Mouse (Mus musculus) kidney, postnatal 0 days (tissue): ENCODE results near the gene Trcg1. TPM values are rescaled to one million over a fixed set of nuclear protein-coding genes. Genes with fewer than 3 reads are reported as not detected.

Experiments
- ATAC-seq: fragments of 200-750 bp; cut with Nextera tagmentation; replicated peaks from 2 replicates; pipeline ENCODE4 v1.8.0; 2017; ENCODE audit warnings: low read depth, moderate number of reproducible peaks, moderate TSS enrichment, moderate library complexity; ENCODE audit not compliant: low FRiP score
- DNase-seq: peaks from one replicate; pipeline ENCODE4 v3.0.0-alpha.2; 2016; ENCODE audit warnings: low spot score
- H3K27ac ChIP-seq: fragments of 300-500 bp; sonication (generic); 2 replicates; pipeline ENCODE4 v1.5.1; 2014; ENCODE audit warnings: mild to moderate bottlenecking
- H3K27me3 ChIP-seq: fragments of 300-500 bp; sonication (generic); 2 replicates; pipeline ENCODE4 v1.6.1; 2014; ENCODE audit warnings: low read length, mixed read lengths; ENCODE audit not compliant: insufficient read depth
- H3K36me3 ChIP-seq: fragments of 300-500 bp; sonication (generic); 2 replicates; pipeline ENCODE4 v1.6.1; 2014; ENCODE audit warnings: low read length, mixed read lengths; ENCODE audit not compliant: insufficient read depth
- H3K4me1 ChIP-seq: fragments of 300-500 bp; sonication (generic); replicated peaks from 2 replicates; pipeline ENCODE4 v1.6.1; 2014; ENCODE audit warnings: antibody characterized with exemption, low read length, mixed read lengths; ENCODE audit not compliant: insufficient read depth
- H3K4me2 ChIP-seq: fragments of 300-500 bp; sonication (generic); 2 replicates; pipeline ENCODE4 v1.6.1; 2014; ENCODE audit warnings: mild to moderate bottlenecking, low read length, moderate library complexity, mixed read lengths
- H3K4me3 ChIP-seq: fragments of 300-500 bp; sonication (generic); replicated peaks from 2 replicates; pipeline ENCODE4 v1.5.1; 2014; ENCODE audit warnings: low read depth, low read length
- H3K9ac ChIP-seq: fragments of 300-500 bp; sonication (generic); 2 replicates; pipeline ENCODE4 v1.6.1; 2014; ENCODE audit warnings: low read depth, low read length
- H3K9me3 ChIP-seq: fragments of 300-500 bp; sonication (generic); replicated peaks from 2 replicates; pipeline ENCODE4 v1.6.1; 2016; ENCODE audit warnings: low read length, inconsistent platforms, mixed read lengths
- CTCF ChIP-seq: IDR thresholded peaks from 2 replicates; pipeline ENCODE4 v1.5.1; 2016; ENCODE audit warnings: antibody characterized with exemption, low read depth, mild to moderate bottlenecking, moderate library complexity
- WGBS: fragments of 180-500 bp; shearing (Covaris S2); extraction: QIAGEN DNeasy Blood & Tissue Kit; methylation state at CpG from one replicate; pipeline ENCODE4 v1.1.7; 2014; 5-methylcytosine and 5-hydroxymethylcytosine counted together
- polyA plus RNA-seq: library from polyadenylated mRNA; unstranded; fragments of >200 nt; fragmentation: Nextera tagmentation; extraction: Ambion mirVana; gene quantifications from 2 replicates; pipeline ENCODE4 v1.2.1, GENCODE M21; 2015

Gene Trcg1
- polyA plus RNA-seq, 1 experiment from 2014 or later: 0.04 TPM

GRCm38 (mm10) chr9:57262795-57263684, 26.7 kb downstream of the Trcg1 start:
- Histone ChIP-seq H3K27ac (no peak overlapping the region), H3K4me1 (peaks cover 15% of the 10 kb centered on the region), H3K9me3 (no peaks in the 10 kb centered on the region), H3K4me3 (peak overlapping the region; percentile 82), H3K4me2 (peak overlapping the region; percentile 92), H3K27me3 (no peaks in the 10 kb centered on the region), H3K9ac (peak overlapping the region; percentile 86), H3K36me3 (peaks cover 5% of the 10 kb centered on the region; the same call in 1 of the 2 replicates)
- no peak for ATAC-seq
- no peak for DNase-seq
- WGBS: 53% methylated on average over 13 of the region's 13 CpGs
- no peak for TF ChIP-seq CTCF

GRCm38 (mm10) chr9:57265125-57265524, 28.8 kb downstream of the Trcg1 start:
- Histone ChIP-seq H3K4me2 (no peak overlapping the region), H3K9me3 (no peaks in the 10 kb centered on the region), H3K27ac (no peak overlapping the region), H3K4me3 (no peak overlapping the region), H3K4me1 (peaks cover 12% of the 10 kb centered on the region), H3K9ac (no peak overlapping the region), H3K36me3 (no peaks in the 10 kb centered on the region), H3K27me3 (no peaks in the 10 kb centered on the region)
- no peak for TF ChIP-seq CTCF
- WGBS: 20% methylated on average over 5 of the region's 5 CpGs
- ATAC-seq: no peak
- DNase-seq: no peak

- Histone ChIP-seq H3K4me1 (peaks cover 9% of the 10 kb centered on the region), H3K9ac (no peak overlapping the region), H3K36me3 (no peaks in the 10 kb centered on the region), H3K27ac (no peak overlapping the region), H3K9me3 (no peaks in the 10 kb centered on the region), H3K27me3 (no peaks in the 10 kb centered on the region), H3K4me3 (no peak overlapping the region), H3K4me2 (no peak overlapping the region)
- 53% methylated on average over 5 of the region's 5 CpGs for WGBS
- no peak for TF ChIP-seq CTCF
- ATAC-seq (no peak), DNase-seq (no peak)
These were observed 31.1 kb downstream of the Trcg1 start for GRCm38 (mm10) chr9:57267421-57267820.

GRCm38 (mm10) chr9:57268078-57268477, 31.7 kb downstream of the Trcg1 start:
- H3K27me3 ChIP-seq: no peaks in the 10 kb centered on the region
- H3K27ac ChIP-seq: no peak overlapping the region
- no peak for DNase-seq
- H3K4me1 ChIP-seq: peaks cover 9% of the 10 kb centered on the region
- H3K9me3 ChIP-seq: no peaks in the 10 kb centered on the region
- no peak for ATAC-seq
- WGBS: 29% methylated on average over 10 of the region's 10 CpGs
- no peak overlapping the region for H3K9ac ChIP-seq
- no peaks in the 10 kb centered on the region for H3K36me3 ChIP-seq
- no peak for TF ChIP-seq CTCF
- no peak overlapping the region for H3K4me2 ChIP-seq
- H3K4me3 ChIP-seq: no peak overlapping the region

GRCm38 (mm10) chr9:57268575-57268974, 32.2 kb downstream of the Trcg1 start:
- no peak for DNase-seq
- H3K9me3 ChIP-seq: no peaks in the 10 kb centered on the region
- no peak overlapping the region for H3K27ac ChIP-seq
- H3K4me3 ChIP-seq: no peak overlapping the region
- no peaks in the 10 kb centered on the region for H3K36me3 ChIP-seq
- H3K4me2 ChIP-seq: no peak overlapping the region
- 0 out of 2 replicates have a peak, but pooled peaks have one; percentile 4 for TF ChIP-seq CTCF
- no peaks in the 10 kb centered on the region for H3K27me3 ChIP-seq
- no peak overlapping the region for H3K9ac ChIP-seq
- no peak for ATAC-seq
- 31% methylated on average over 3 of the region's 3 CpGs for WGBS
- peaks cover 9% of the 10 kb centered on the region for H3K4me1 ChIP-seq

- Histone ChIP-seq H3K9ac (no peak overlapping the region), H3K27me3 (no peaks in the 10 kb centered on the region), H3K36me3 (no peaks in the 10 kb centered on the region), H3K9me3 (no peaks in the 10 kb centered on the region), H3K27ac (no peak overlapping the region), H3K4me2 (no peak overlapping the region), H3K4me3 (no peak overlapping the region), H3K4me1 (peaks cover 9% of the 10 kb centered on the region)
- DNase-seq: no peak
- no peak for TF ChIP-seq CTCF
- no peak for ATAC-seq
- WGBS: 71% methylated on average over 1 of the region's 1 CpGs
These were observed 33.0 kb downstream of the Trcg1 start for GRCm38 (mm10) chr9:57269384-57269783.
